Mouse (Mus musculus) cortical plate, adult 2 months (tissue): ENCODE measurements around the gene Rnf225. TPM values are rescaled to one million over a fixed set of nuclear protein-coding genes. Genes with fewer than 3 reads are reported as not detected.
A peak's percentile ranks its signal among the peaks of the same experiment; 100 is the strongest.
"Not testable (repeated sequence)": the region's sequence is repeated elsewhere in the genome, so short reads cannot be mapped to it uniquely, and the experiment has no call there.

ENCODE experiments used
- H3K27ac ChIP-seq: fragments of 200-500 bp; 2 replicates; pipeline ENCODE4 v1.5.1; 2012; ENCODE audit warnings: low read length, control low read depth, inconsistent platforms; ENCODE audit not compliant: insufficient read depth
- H3K4me1 ChIP-seq: fragments of 200-500 bp; 2 replicates; pipeline ENCODE4 v1.6.1; 2011; ENCODE audit warnings: low read length; ENCODE audit not compliant: control insufficient read depth, insufficient read depth
- H3K4me3 ChIP-seq: fragments of 200-500 bp; 2 replicates; pipeline ENCODE4 v1.5.1; 2011; ENCODE audit warnings: mild to moderate bottlenecking, low read length, control low read depth; ENCODE audit not compliant: insufficient read depth
- CTCF ChIP-seq: fragments of 200-500 bp; IDR thresholded peaks from 2 replicates; pipeline ENCODE4 v1.5.1; 2011; ENCODE audit warnings: mild to moderate bottlenecking, control low read depth, low read length; ENCODE audit not compliant: insufficient read depth; ENCODE audit errors: extremely low read depth
- POLR2A ChIP-seq: fragments of 200-500 bp; IDR thresholded peaks from 2 replicates; pipeline ENCODE4 v1.6.1; 2011; ENCODE audit warnings: mild to moderate bottlenecking, low read length, control low read depth; ENCODE audit not compliant: insufficient read depth; ENCODE audit errors: extremely low read depth
- polyA plus RNA-seq: library from polyadenylated mRNA; depleted of rRNA; stranded (reverse); fragments of >200 nt; gene quantifications from 2 replicates; pipeline ENCODE4 v1.2.3, GENCODE M21; 2012

Gene Rnf225
- polyA plus RNA-seq, 1 experiment: 0.96 TPM

GRCm38 (mm10) chr7:12926316-12926715 lies 900 bp upstream of the Rnf225 start:
- Histone ChIP-seq H3K4me3 (no peak overlapping the region), H3K27ac (no peak overlapping the region), H3K4me1 (peaks cover 2% of the 10 kb centered on the region; the same call in 1 of the 2 replicates)
- no peak for TF ChIP-seq POLR2A
- no peak for TF ChIP-seq CTCF

GRCm38 (mm10) chr7:12927693-12928589 lies 725 bp downstream of the Rnf225 start:
- Histone ChIP-seq H3K4me3 (peak overlapping the region; percentile 24; the same call in 1 of the 2 replicates), H3K4me1 (no peaks in the 10 kb centered on the region), H3K27ac (no peak overlapping the region)
- TF ChIP-seq CTCF (no peak), POLR2A (no peak)

- Histone ChIP-seq H3K27ac (no peak overlapping the region), H3K4me1 (no peaks in the 10 kb centered on the region), H3K4me3 (no peak overlapping the region)
- TF ChIP-seq POLR2A (no peak), CTCF (no peak)
These were observed 6.5 kb downstream of the Rnf225 start for GRCm38 (mm10) chr7:12933615-12934140.

- Histone ChIP-seq H3K27ac (no peak overlapping the region), H3K4me1 (no peaks in the 10 kb centered on the region), H3K4me3 (no peak overlapping the region)
- TF ChIP-seq POLR2A: no peak
- no peak for TF ChIP-seq CTCF
These were observed 7.6 kb downstream of the Rnf225 start for GRCm38 (mm10) chr7:12934808-12935207.

- not testable (repeated sequence) for H3K4me3 ChIP-seq, H3K4me1 ChIP-seq, H3K27ac ChIP-seq
These were observed 10.1 kb downstream of the Rnf225 start for GRCm38 (mm10) chr7:12937254-12937803.

GRCm38 (mm10) chr7:12940599-12940998 lies 13.4 kb downstream of the Rnf225 start:
- no peak overlapping the region for H3K27ac ChIP-seq
- no peak for TF ChIP-seq CTCF
- TF ChIP-seq POLR2A: no peak
- H3K4me3 ChIP-seq: no peak overlapping the region
- H3K4me1 ChIP-seq: no peaks in the 10 kb centered on the region

- no peak overlapping the region for H3K27ac ChIP-seq
- no peaks in the 10 kb centered on the region for H3K4me1 ChIP-seq
- H3K4me3 ChIP-seq: no peak overlapping the region
- TF ChIP-seq CTCF: no peak; the same call in 1 of the 2 replicates
- TF ChIP-seq POLR2A: no peak
These were observed 16.3 kb downstream of the Rnf225 start for GRCm38 (mm10) chr7:12943488-12943887.

- TF ChIP-seq CTCF: no peak
- peak; percentile 82 for TF ChIP-seq POLR2A
- H3K4me1 ChIP-seq: no peaks in the 10 kb centered on the region
- peak overlapping the region; percentile 57 for H3K4me3 ChIP-seq
- 0 out of 2 replicates have a peak overlapping the region, but pooled peaks have one; percentile 9 for H3K27ac ChIP-seq
These were observed 22.0 kb downstream of the Rnf225 start for GRCm38 (mm10) chr7:12949032-12949871.

GRCm38 (mm10) chr7:12949872-12950229 lies 22.6 kb downstream of the Rnf225 start:
- Histone ChIP-seq H3K4me3 (peak overlapping the region; percentile 57), H3K27ac (no peak overlapping the region)
- TF ChIP-seq POLR2A (no peak), CTCF (no peak)

More at GRCm38 (mm10) chr7:12949872-12950229, 22.6 kb downstream of the Rnf225 start:
- H3K4me1 ChIP-seq: no peaks in the 10 kb centered on the region
